8 mouse cellular contexts compared by ENCODE assay signal in genomic region chr15:96488941-96489786, GRCm38 (mm10). TPM values are rescaled to one million over a fixed set of nuclear protein-coding genes. Genes with fewer than 3 reads are reported as not detected.
A peak's percentile ranks its signal among the peaks of the same experiment; 100 is the strongest.
DNase-seq lines count a peak whose midpoint lies in the region; ATAC-seq and TF ChIP-seq lines count a peak whose summit lies in the region.

No protein-coding gene starts in this region.

- no peak overlapping the region for H3K9ac ChIP-seq in embryonic facial prominence, embryonic 14.5 days (ENCODE audit: low read depth, low read length)
- H3K9ac ChIP-seq in liver, embryonic 16.5 days (ENCODE audit: low read depth, low read length), result no peak overlapping the region

- peak overlapping the region; percentile 42 for H3K4me2 ChIP-seq in embryonic facial prominence, embryonic 14.5 days (ENCODE audit: low read depth, low read length)
- H3K4me2 ChIP-seq in liver, embryonic 16.5 days (ENCODE audit: low read depth, low read length), result peak overlapping the region; percentile 24

- TF ChIP-seq CTCF in E14TG2a.4 (conservative IDR thresholded peaks at IDR 0.05; ENCODE audit: low read length), result peak; percentile 26

- 20% methylated on average over 20 of the region's 20 CpGs for WGBS in embryonic facial prominence, embryonic 14.5 days
- 32% methylated on average over 20 of the region's 20 CpGs for WGBS in hindbrain, embryonic 10.5 days
- 27% methylated on average over 20 of the region's 20 CpGs for WGBS in liver, embryonic 16.5 days (ENCODE audit: insufficient replicate concordance)

- H3K4me3 ChIP-seq in E14TG2a.4 (replicated peaks; ENCODE audit: low read length), result peak overlapping the region; percentile 11; the same call in 1 of the 2 replicates
- H3K4me3 ChIP-seq in embryonic facial prominence, embryonic 14.5 days (ENCODE audit: low read depth, low read length), result peak overlapping the region; percentile 13
- peak overlapping the region; percentile 29 for H3K4me3 ChIP-seq in hindbrain, embryonic 10.5 days
- no peak overlapping the region; the same call in 1 of the 2 replicates for H3K4me3 ChIP-seq in liver, embryonic 16.5 days (ENCODE audit: low read depth, low read length)

- ATAC-seq in embryonic facial prominence, embryonic 14.5 days (ENCODE audit: low read depth), result peak; percentile 56; the same call in 1 of the 2 replicates
- ATAC-seq in liver, embryonic 16.5 days (ENCODE audit: low read depth), result peak; percentile 45; the same call in 1 of the 2 replicates

- intact Hi-C loops in heart, postnatal 25 days (cut with DNase I), result no loop called here

- H3K27me3 ChIP-seq in E14TG2a.4 (ENCODE audit: insufficient read depth, low read length), result no peaks in the 10 kb centered on the region
- H3K27me3 ChIP-seq in embryonic facial prominence, embryonic 14.5 days (replicated peaks; ENCODE audit: control insufficient read depth, insufficient read depth, low read length), result no peaks in the 10 kb centered on the region
- no peaks in the 10 kb centered on the region for H3K27me3 ChIP-seq in hindbrain, embryonic 10.5 days (ENCODE audit: insufficient read depth, poor library complexity, severe bottlenecking)
- H3K27me3 ChIP-seq in liver, embryonic 16.5 days (ENCODE audit: control insufficient read depth, insufficient read depth, low read depth, low read length), result no peaks in the 10 kb centered on the region

- peaks cover 67% of the 10 kb centered on the region for H3K4me1 ChIP-seq in E14TG2a.4 (replicated peaks; ENCODE audit: low read depth, low read length)
- peaks cover 22% of the 10 kb centered on the region for H3K4me1 ChIP-seq in embryonic facial prominence, embryonic 14.5 days (ENCODE audit: control insufficient read depth, insufficient read depth, low read length)
- peaks cover 27% of the 10 kb centered on the region for H3K4me1 ChIP-seq in hindbrain, embryonic 10.5 days (replicated peaks)
- no peaks in the 10 kb centered on the region; the same call in 1 of the 2 replicates for H3K4me1 ChIP-seq in liver, embryonic 16.5 days (ENCODE audit: control insufficient read depth, low read depth, low read length)

- DNase-seq in heart, adult 11 months, result peak; percentile 91
- no peak for DNase-seq in heart, postnatal 25 days (ENCODE audit: low spot score)
- DNase-seq in embryonic facial prominence, embryonic 14.5 days (ENCODE audit: low spot score), result peak; percentile 74
- peak; percentile 39 for DNase-seq in hindbrain, embryonic 10.5 days (ENCODE audit: low spot score)
- peak; percentile 40 for DNase-seq in skeletal muscle tissue, adult 2 months (ENCODE audit: low read depth, low spot score)
- no peak for DNase-seq in adrenal gland, adult 8-10 months

- peaks cover 6% of the 10 kb centered on the region for H3K9me3 ChIP-seq in E14TG2a.4 (ENCODE audit: low read length)
- no peaks in the 10 kb centered on the region for H3K9me3 ChIP-seq in embryonic facial prominence, embryonic 14.5 days (ENCODE audit: control insufficient read depth, low read length)
- H3K9me3 ChIP-seq in hindbrain, embryonic 10.5 days, result no peaks in the 10 kb centered on the region
- no peaks in the 10 kb centered on the region for H3K9me3 ChIP-seq in liver, embryonic 16.5 days (replicated peaks; ENCODE audit: control insufficient read depth, low read length)

- H3K27ac ChIP-seq in embryonic facial prominence, embryonic 14.5 days (replicated peaks; ENCODE audit: low read depth, low read length), result no peak overlapping the region; the same call in 1 of the 2 replicates
- H3K27ac ChIP-seq in hindbrain, embryonic 10.5 days, result no peak overlapping the region
- no peak overlapping the region for H3K27ac ChIP-seq in liver, embryonic 16.5 days (ENCODE audit: low read length)

- no peaks in the 10 kb centered on the region for H3K36me3 ChIP-seq in E14TG2a.4 (ENCODE audit: insufficient read depth, low read length)
- H3K36me3 ChIP-seq in embryonic facial prominence, embryonic 14.5 days (ENCODE audit: control insufficient read depth, insufficient read depth, low read length), result no peaks in the 10 kb centered on the region
- no peaks in the 10 kb centered on the region for H3K36me3 ChIP-seq in hindbrain, embryonic 10.5 days
- H3K36me3 ChIP-seq in liver, embryonic 16.5 days (ENCODE audit: control insufficient read depth, insufficient read depth), result no peaks in the 10 kb centered on the region

RNA-seq across cellular contexts. Expression of gene Scaf11, which starts 28.5 kb away (rescaled TPM):
- total RNA-seq in heart, postnatal 25 days (2021), result 10 to 100 TPM; 39.8 to 47.1 TPM
- 80.3 and 83.9 TPM in 2 replicates for polyA plus RNA-seq in embryonic facial prominence, embryonic 14.5 days (2014; fragmentation: Nextera tagmentation; extraction: Ambion mirVana)
- polyA plus RNA-seq in hindbrain, embryonic 10.5 days (2016; fragmentation: Nextera tagmentation; extraction: Ambion mirVana), result 66.3 and 94.9 TPM in 2 replicates
- 33.3 and 37.1 TPM in 2 replicates for polyA plus RNA-seq in liver, embryonic 16.5 days (2015; fragmentation: Nextera tagmentation; extraction: Ambion mirVana)
- 10 to 100 TPM; 74.8 to 92.4 (median 80.0) TPM for total RNA-seq in adrenal gland, adult 8-10 months (2022)

Comparison
In these comparisons a context has a peak if more than half of its experiments do, and no peak if none do; other contexts are left out.
1. DNase-seq: peak in heart, adult 11 months (single experiment), embryonic facial prominence, embryonic 14.5 days (single experiment), hindbrain, embryonic 10.5 days (single experiment) and skeletal muscle tissue, adult 2 months (single experiment); none in heart, postnatal 25 days (single experiment) and adrenal gland, adult 8-10 months (single experiment).